Mouse (Mus musculus) heart, postnatal 0 days (tissue): ENCODE results near the gene Mpl.

ENCODE experiments used
- CTCF ChIP-seq: IDR thresholded peaks from 2 replicates; pipeline ENCODE4 v1.5.1; 2016; ENCODE audit warnings: antibody characterized with exemption, control low read depth, low read depth
- EP300 ChIP-seq: IDR thresholded peaks from 2 replicates; pipeline ENCODE4 v1.6.1; 2016; ENCODE audit warnings: antibody characterized with exemption, low read depth

DNA sequence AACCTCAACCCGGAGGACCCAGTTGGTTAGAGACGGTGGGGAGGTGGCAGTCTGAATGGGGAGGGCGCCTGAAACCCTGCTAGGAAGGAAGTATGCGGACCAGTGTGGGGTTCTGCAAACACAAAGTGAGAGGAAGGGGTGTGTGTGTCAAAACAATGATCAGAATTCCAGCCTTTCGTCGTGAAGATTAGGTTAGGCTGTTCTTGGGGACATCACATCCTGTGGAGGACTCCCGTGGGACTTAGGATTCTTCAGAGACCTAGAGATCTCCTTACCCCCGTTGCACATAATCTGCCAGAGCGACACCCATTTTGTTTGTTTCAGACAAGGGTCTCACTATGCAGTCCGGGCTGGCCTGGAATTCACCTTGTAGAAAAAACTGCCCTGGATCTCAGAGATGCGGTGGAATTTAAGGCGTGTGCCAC lies 19.5 kb downstream of the Mpl start:
- TF ChIP-seq CTCF: no peak
- TF ChIP-seq EP300: no peak; the same call in 1 of the 2 replicates
